Mouse (Mus musculus) adrenal gland, adult 2 months (tissue): ENCODE results near the gene Gm4881. TPM values are rescaled to one million over a fixed set of nuclear protein-coding genes. Genes with fewer than 3 reads are reported as not detected.

Experiments
- DNase-seq: peaks from one replicate; pipeline ENCODE4 v3.0.0; 2021
- polyA plus RNA-seq: library from polyadenylated mRNA; depleted of rRNA; stranded (reverse); fragments of >200 nt; gene quantifications from 2 replicates; pipeline ENCODE4 v1.2.3, GENCODE M21; 2012
- total RNA-seq, 2 experiments: library from RNA; stranded (reverse); gene quantifications; 2 replicates each; pipeline ENCODE4 v1.2.3; 2021

Gm4881 gene
- total and polyA plus RNA-seq, 3 experiments = not detected

- DNase-seq = no peak
Observed at GRCm38 (mm10) chr7:24954450-24954849, 10.2 kb upstream of the Gm4881 start.

- no peak for DNase-seq
Observed at GRCm38 (mm10) chr7:24953966-24954365, 9.7 kb upstream of the Gm4881 start.

- DNase-seq = peak; percentile 65
Observed at GRCm38 (mm10) chr7:24949958-24950623, 5.8 kb upstream of the Gm4881 start.

- DNase-seq = no peak
Observed at GRCm38 (mm10) chr7:24948774-24949173, 4.5 kb upstream of the Gm4881 start.

- DNase-seq = no peak
Observed at GRCm38 (mm10) chr7:24947316-24948048, 3.2 kb upstream of the Gm4881 start.

- DNase-seq = no peak
Observed at GRCm38 (mm10) chr7:24943641-24944040, 653 bp downstream of the Gm4881 start.

- no peak for DNase-seq
Observed at GRCm38 (mm10) chr7:24931651-24932050, 12.6 kb downstream of the Gm4881 start.

- DNase-seq = no peak
Observed at GRCm38 (mm10) chr7:24930475-24930874, 13.8 kb downstream of the Gm4881 start.

GRCm38 (mm10) chr7:24919728-24920127 lies 24.6 kb downstream of the Gm4881 start:
- DNase-seq = no peak

- peak; percentile 32 for DNase-seq
Observed at GRCm38 (mm10) chr7:24918763-24919323, 25.5 kb downstream of the Gm4881 start.

- DNase-seq = no peak
Observed at GRCm38 (mm10) chr7:24912480-24912879, 31.8 kb downstream of the Gm4881 start.

- DNase-seq = no peak
Observed at GRCm38 (mm10) chr7:24907211-24907748, 37.0 kb downstream of the Gm4881 start.

- no peak for DNase-seq
Observed at GRCm38 (mm10) chr7:24906551-24906950, 37.7 kb downstream of the Gm4881 start.

GRCm38 (mm10) chr7:24904936-24905335 lies 39.4 kb downstream of the Gm4881 start:
- peak; percentile 62 for DNase-seq

- peak; percentile 99 for DNase-seq
Observed at GRCm38 (mm10) chr7:24904070-24904483, 40.2 kb downstream of the Gm4881 start.

- no peak for DNase-seq
Observed at GRCm38 (mm10) chr7:24903444-24903825, 40.9 kb downstream of the Gm4881 start.

GRCm38 (mm10) chr7:24902630-24903443 lies 41.5 kb downstream of the Gm4881 start, which contains the start of gene Arhgef1:
Gene Arhgef1, plus strand, starts transcription at chr7:24902912.
- DNase-seq = peak; percentile 84

- DNase-seq = no peak
Observed at GRCm38 (mm10) chr7:24902264-24902629, 42.0 kb downstream of the Gm4881 start.

GRCm38 (mm10) chr7:24901842-24902241 lies 42.5 kb downstream of the Gm4881 start:
- DNase-seq = no peak

GRCm38 (mm10) chr7:24901114-24901513 lies 43.2 kb downstream of the Gm4881 start:
- no peak for DNase-seq

GRCm38 (mm10) chr7:24897959-24898358 lies 46.3 kb downstream of the Gm4881 start:
- no peak for DNase-seq

GRCm38 (mm10) chr7:24897224-24897623 lies 47.1 kb downstream of the Gm4881 start, which contains the start of gene Cd79a:
Gene Cd79a, plus strand, starts transcription at chr7:24897381.
- DNase-seq = no peak
